Mouse (Mus musculus) C2C12 (cell line): ENCODE results near the gene Cfap221.

ENCODE experiments used
- CEBPB ChIP-seq: IDR thresholded peaks from one replicate; pipeline ENCODE4 v1.6.1; 2011; ENCODE audit warnings: low read depth, mild to moderate bottlenecking, control low read depth, moderate library complexity
- CTCF ChIP-seq: IDR thresholded peaks from one replicate; pipeline ENCODE4 v1.5.1; 2011; ENCODE audit not compliant: control insufficient read depth, insufficient read depth, insufficient read length
- MAX ChIP-seq: IDR thresholded peaks from one replicate; pipeline ENCODE4 v1.6.1; 2011; ENCODE audit warnings: mild to moderate bottlenecking, control low read depth
- USF1 ChIP-seq: IDR thresholded peaks from one replicate; pipeline ENCODE4 v1.6.1; 2011; ENCODE audit warnings: low read depth, mild to moderate bottlenecking, control low read depth, moderate library complexity

GRCm38 (mm10) chr1:120038594-120038993, 41.6 kb upstream of the Cfap221 start:
- no peak for TF ChIP-seq CTCF
- TF ChIP-seq USF1 = no peak
- peak; percentile 51 for TF ChIP-seq MAX
- TF ChIP-seq CEBPB = no peak
